Mouse (Mus musculus): ENCODE data around the gene Cacybp.
A peak's percentile ranks its signal among the peaks of the same experiment; 100 is the strongest.

Cacybp gene

DNA sequence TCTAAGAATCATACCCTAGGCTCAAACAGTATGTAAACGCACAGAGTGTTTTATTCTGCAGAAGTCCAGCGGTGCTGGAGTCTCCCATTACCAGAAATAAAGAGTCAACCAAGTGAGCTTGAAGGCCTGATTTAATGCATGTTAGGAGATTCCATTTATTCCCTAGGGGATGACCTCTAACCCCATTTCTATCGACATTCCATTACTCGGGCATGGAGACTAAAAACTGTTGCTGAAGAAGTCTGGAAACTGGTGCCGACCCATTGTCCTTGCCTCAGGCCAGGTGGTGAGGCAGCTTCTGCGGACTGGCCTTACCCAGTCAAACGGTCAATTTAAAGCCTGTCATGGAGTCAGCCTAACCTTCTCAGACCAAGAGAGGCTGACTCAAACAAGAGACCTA lies 1.5 kb upstream of the Cacybp start:
- no peak for DNase-seq (ENCODE audit: low spot score)

DNA sequence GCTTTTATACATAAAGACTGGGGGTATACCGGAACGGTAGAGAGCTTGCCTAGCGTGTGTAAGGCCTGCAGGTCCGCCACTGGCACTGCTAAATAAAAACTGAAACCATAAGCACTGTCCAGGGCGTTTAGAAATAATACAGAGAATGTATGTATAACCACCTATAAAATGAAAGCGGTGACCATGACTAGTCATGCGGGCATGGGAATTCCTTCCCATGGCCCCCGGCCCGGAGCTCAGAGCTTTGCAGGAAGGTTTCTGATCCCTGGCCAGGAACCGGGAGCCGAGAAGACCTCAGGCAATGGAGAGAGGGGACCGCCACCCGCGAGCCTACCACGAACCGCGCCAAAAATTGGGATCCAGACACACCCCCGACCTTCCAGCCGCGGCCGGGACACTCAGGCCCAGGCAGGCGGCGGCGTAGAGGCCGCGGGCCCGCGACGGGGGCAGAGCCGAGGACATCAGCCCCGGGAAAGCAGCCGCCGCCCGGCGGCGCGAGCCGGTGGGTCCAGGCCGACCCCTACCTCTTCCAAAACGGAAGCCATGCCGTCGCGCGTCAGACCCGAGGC lies 468 bp downstream of the Cacybp start:
- DNase-seq (ENCODE audit: low spot score): peak; percentile 54

DNA sequence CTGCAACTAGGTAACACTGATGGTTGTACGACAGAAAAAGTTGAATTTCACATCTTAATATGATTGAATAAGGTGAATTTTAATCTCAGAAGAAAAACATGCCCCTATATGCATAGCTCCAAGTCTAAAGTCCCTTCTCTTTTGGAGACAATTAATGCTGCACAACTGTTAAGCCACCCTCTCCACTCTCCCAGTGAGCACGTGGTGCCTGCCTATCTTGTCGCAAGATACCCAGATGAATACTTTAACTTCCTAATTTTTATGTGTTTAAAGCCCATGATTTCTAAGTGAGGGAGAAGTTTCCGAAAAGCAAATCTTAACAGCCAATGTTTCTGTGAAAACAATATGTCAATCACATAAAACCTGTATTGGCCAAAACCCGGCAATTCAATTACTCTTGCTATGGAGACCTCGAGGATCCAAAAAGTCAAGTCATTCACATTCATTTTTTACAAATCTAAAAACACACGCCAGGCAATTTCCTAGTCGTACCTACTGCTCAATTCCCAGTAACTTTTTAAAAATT lies 1.0 kb downstream of the Cacybp start:
- DNase-seq (ENCODE audit: low spot score): peak; percentile 37

DNA sequence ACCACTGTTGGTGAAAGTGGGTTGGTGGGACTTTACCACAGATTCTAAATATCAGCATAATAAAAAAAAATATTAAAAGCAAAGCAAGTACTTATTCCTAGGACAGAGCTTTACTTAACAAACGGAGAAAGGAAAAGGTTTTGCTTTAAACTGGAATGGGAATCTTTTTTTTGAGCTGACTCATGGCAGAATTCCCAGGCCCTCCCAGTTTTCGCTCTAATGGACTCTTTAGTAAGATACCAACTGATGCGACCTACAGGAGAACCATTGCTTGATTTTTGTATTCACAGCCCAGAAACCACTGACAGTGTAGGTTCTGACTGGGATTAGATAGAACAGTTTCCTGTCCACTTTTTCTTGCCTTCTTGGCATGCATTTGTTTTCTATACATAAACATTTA lies 2.1 kb downstream of the Cacybp start:
- DNase-seq (ENCODE audit: low spot score): no peak

DNA sequence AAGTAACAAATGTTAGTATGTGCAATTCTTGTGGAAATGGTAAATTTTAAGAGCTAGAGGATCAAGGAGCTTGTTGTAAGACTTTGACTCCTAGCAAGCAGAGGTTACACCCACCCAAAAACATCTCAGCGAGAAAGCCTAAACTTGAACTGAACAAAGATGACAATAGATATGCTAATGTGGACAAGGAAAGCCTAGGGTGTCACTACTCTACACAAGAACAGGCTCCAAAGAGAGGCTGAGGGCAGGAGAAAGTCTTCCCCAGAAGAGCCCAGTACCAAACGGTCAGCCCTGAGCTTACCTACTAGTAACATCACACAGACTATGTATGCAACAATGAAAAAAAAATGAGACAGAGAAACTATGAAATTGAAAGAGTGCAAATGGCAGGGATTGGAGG lies 2.8 kb downstream of the Cacybp start:
- DNase-seq (ENCODE audit: low spot score): no peak

DNA sequence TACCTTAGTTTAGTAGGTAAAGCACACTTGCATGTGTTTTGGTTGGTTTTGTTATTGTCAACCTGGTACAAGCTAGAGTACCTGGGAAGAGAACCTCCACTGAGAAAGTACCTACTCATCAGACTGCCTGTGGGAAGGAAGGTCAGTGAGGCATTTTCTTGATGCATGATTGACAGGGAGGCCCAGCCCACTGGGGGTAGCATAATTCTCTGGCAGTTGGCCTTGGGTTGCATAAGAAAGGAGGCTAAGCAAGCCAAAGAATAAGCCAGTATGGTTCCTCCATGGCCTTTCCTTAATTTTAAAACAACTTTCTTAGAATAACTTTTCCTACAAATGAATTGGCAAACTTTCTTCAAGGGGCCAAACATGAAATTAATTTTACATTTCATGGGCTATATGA lies 7.2 kb downstream of the Cacybp start:
- DNase-seq (ENCODE audit: low spot score): no peak

DNA sequence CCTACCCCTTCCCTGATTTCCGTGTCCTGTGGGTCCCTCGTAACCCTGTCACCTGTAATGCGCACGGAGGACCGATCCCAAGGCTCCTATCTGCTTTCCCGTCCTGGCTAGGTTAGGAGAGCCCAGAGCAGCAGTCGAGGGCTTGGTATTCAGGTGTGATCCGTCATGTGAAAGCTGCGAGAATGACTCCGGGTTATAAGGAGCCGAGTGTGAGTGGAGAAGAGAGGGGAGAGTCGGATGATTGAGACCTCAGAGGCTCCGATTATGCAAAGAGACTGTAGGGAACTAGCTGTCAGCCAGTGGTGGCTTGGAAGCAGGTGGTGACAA lies 17.4 kb downstream of the Cacybp start:
- no peak for DNase-seq (ENCODE audit: low spot score)

DNA sequence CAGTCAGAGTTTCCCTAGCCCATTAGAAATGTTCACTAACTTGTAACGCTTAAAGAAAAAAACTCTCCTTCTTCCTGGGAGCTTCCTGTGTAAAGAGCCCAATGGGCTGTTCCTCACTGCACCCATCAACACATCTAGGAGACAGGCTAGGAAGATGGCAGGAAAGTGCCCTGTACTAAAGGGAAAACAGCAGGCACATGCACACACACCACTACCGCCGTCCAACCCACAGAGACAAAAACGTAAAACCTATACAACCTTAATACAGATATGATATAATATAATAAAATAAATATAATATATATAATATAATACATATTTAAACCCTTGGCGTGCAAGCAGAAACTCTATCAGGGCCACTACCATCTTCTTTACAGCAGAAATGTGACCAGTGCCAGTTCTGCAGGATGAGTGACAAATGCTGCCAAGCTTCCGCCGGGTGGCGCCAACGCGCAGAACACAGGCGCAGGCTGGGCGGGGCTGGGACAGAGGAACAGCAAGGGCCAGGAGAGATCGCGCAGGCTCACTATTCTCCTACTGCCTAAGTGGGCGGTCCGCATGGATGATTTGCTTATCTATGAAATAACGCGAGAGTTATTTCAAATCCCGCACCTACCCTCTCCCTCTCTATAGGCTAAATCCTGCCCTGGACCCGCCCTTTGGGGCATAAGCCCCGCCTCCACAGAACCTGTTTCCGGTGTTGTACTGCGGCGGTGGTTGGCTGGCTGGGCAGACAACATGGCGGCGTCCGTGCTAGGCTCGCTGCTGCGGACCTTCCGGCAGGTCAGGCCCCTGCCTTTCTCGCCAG lies 17.9 kb downstream of the Cacybp start, which contains the start of gene Mrps14:
Mrps14 (plus strand) TSS at position 687 of the 808 bp plus-strand sequence.
- DNase-seq (ENCODE audit: low spot score): peak; percentile 100

DNA sequence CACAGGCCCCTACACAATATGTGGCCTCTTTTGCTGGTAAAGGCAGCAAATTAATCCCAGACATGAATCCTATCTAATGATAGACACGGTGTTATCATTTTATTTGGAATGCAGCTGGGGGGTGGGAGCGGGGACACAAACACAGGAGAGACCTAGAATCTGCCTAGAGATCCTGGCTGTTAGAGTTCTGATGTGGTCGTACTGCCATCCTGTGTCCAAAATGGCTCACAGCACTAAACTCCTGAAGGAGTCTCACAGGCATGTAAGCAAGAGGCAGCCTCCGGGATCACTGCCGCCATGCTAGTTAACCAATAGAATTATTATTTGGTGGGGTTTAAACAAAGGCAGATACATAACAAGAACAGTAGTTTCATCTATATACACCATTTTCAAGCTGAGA lies 28.2 kb downstream of the Cacybp start:
- no peak for DNase-seq (ENCODE audit: low spot score)

DNA sequence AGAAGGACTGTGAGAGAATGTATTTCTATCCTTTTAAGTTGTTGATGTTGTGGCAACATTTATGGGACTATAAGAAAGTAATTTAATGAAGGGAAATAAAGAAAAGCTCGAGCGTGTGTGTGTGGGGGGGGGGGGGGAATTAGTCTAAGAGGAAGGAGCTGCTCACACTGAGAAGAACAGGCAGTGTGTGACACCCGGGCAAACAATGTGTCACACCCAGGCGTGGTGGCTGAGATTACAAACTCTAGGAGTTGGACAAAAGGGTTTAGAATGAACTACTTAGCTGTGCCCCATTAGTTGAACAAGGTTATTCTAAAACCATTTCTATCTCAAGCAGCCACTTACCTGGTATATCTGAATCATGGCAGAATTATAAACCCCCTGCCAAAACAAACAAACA lies 31.5 kb downstream of the Cacybp start:
- DNase-seq (ENCODE audit: low spot score): no peak

DNA sequence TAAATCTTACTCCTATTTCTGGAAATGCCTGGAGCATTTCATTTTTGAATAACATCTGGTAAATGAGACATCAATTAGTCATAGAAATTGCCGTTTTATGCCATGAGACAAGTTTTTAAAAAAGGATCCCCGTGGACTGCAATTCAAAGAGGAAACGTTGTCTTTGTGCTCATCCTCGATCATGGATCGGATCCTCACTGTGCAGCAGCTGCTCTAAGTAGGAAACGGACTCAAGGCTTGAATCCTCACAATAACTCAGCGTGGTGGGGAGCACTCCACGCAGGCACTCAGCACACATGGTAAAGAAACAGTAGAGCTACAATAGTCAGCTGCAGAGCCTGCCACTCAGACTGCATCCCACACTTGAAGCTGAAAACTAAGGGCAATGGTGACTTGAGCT lies 35.8 kb downstream of the Cacybp start:
- DNase-seq (ENCODE audit: low spot score): no peak

DNA sequence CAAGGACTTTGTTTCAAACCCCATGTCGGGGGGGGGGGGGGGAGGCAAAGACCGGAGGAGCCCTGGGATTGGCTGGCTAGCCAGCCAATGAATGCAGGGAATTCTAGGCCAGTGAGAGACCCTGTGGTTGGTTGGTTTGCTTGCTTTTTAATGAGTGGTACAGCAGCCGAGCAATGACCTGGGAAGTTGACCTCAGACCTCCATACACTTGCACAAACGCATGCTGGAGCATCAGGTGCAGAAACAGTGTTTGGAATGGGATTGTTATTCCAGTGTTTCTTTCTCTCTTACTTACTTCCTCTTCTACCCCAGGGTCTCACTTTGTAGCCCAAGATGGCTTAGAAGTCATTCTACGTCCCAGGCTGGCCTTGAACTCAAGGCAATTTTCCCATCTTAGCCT lies 46.1 kb downstream of the Cacybp start:
- DNase-seq (ENCODE audit: low spot score): no peak

DNA sequence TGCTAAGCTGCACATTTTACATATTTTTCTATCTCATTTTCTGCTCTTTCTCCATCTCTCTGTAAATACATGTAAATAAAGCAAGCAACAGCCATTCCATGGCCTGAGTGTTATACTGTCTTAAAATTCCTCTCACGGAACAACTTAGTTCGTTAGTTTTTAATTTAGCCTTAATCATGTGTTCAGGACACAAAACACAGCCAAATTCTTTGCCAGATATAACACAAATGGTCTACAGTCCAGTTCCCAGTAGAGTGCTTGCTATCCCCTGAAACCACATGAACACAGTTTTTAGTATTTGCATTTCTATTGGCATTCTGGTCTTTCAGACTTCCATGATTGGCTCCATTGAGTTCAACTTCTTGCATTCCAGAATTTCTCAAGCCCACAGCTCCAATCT lies 54.5 kb downstream of the Cacybp start:
- no peak for DNase-seq (ENCODE audit: low spot score)

DNA sequence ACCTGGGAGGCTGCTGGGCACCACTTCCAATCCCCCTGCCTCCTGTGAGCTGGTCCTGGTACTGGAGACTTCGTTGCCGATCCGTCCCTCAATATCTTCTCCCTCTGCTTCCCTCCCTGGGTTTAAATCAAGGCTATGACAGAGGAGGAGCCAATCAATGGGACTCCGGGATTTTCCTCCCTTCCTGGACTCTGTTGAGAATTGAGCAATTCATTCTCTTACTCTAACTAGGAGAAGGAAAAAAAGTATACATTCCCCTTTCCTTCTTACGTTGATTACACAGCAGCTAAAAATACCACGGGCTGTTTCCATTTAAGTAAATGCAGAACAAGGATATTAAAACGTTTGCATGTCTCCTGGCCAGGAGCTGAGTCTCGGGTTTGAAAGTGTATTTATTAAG lies 59.2 kb downstream of the Cacybp start, which contains the start of gene Tnn:
Tnn (minus strand) TSS at position 101 of the 400 bp plus-strand sequence.
- no peak for DNase-seq (ENCODE audit: low spot score)
